Mouse (Mus musculus) neural tube, embryonic 14.5 days (tissue): ENCODE measurements around the gene Wbp4. TPM values are rescaled to one million over a fixed set of nuclear protein-coding genes. Genes with fewer than 3 reads are reported as not detected.

Experiments used
- ATAC-seq: fragments of 200-750 bp; cut with Nextera tagmentation; 2 replicates; pipeline ENCODE4 v1.8.0; 2017; ENCODE audit warnings: low read depth, mild to moderate bottlenecking, moderate TSS enrichment, moderate library complexity
- H3K27ac ChIP-seq: fragments of 300-500 bp; sonication (generic); 2 replicates; pipeline ENCODE4 v1.5.1; 2014; ENCODE audit warnings: low read depth, mild to moderate bottlenecking, control low read depth, low read length, moderate library complexity, mixed read lengths
- H3K27me3 ChIP-seq: fragments of 300-500 bp; sonication (generic); 2 replicates; pipeline ENCODE4 v1.6.1; 2014; ENCODE audit warnings: low read length; ENCODE audit not compliant: control insufficient read depth, insufficient read depth
- H3K36me3 ChIP-seq: fragments of 300-500 bp; sonication (generic); 2 replicates; pipeline ENCODE4 v1.6.1; 2014; ENCODE audit warnings: low read length, mixed read lengths; ENCODE audit not compliant: control insufficient read depth, insufficient read depth
- H3K4me1 ChIP-seq: fragments of 300-500 bp; sonication (generic); 2 replicates; pipeline ENCODE4 v1.6.1; 2014; ENCODE audit warnings: low read length; ENCODE audit not compliant: control insufficient read depth, insufficient read depth
- H3K4me2 ChIP-seq: fragments of 300-500 bp; sonication (generic); 2 replicates; pipeline ENCODE4 v1.6.1; 2014; ENCODE audit warnings: mild to moderate bottlenecking, low read depth, low read length, control low read depth
- H3K4me3 ChIP-seq: fragments of 300-500 bp; sonication (generic); 2 replicates; pipeline ENCODE4 v1.5.1; 2014; ENCODE audit warnings: low read depth, low read length, control low read depth, mixed read lengths
- H3K9ac ChIP-seq: fragments of 300-500 bp; sonication (generic); replicated peaks from 2 replicates; pipeline ENCODE4 v1.6.1; 2014; ENCODE audit warnings: low read depth, mild to moderate bottlenecking, control low read depth, low read length, mixed read lengths
- H3K9me3 ChIP-seq: fragments of 300-500 bp; sonication (generic); 2 replicates; pipeline ENCODE4 v1.6.1; 2016; ENCODE audit warnings: low read length; ENCODE audit not compliant: control insufficient read depth
- WGBS: fragments of 180-500 bp; shearing (Covaris S2); extraction: QIAGEN DNeasy Blood & Tissue Kit; methylation state at CpG from one replicate; pipeline ENCODE4 v1.1.7; 2014; 5-methylcytosine and 5-hydroxymethylcytosine counted together
- polyA plus RNA-seq: library from polyadenylated mRNA; unstranded; fragments of >200 nt; fragmentation: Nextera tagmentation; extraction: Ambion mirVana; gene quantifications from 2 replicates; pipeline ENCODE4 v1.2.1, GENCODE M21; 2014

Gene Wbp4
- polyA plus RNA-seq, 1 experiment from 2014 or later = 47.3 TPM

DNA sequence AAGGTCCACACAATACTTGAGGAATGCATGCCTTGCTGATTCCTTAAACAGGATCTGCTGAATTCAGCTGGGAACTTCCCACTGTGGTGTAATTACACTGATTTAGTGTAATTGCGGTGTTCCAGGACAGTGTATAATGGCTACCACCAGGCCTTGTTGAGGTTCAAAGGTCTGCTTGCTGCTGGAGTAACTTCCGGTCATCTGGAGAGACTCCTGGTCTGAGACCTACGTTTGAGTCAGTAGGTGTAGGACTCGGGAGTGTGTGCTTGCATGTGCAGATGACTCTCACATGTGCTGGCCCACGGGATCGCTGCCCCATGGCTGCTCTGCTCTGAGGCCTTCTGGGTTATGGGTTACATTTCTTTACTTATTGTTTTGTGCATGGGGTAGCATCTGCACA is 13.0 kb upstream of the Wbp4 start:
- Histone ChIP-seq H3K4me2 (no peak overlapping the region), H3K9me3 (no peaks in the 10 kb centered on the region), H3K9ac (no peak overlapping the region), H3K27ac (no peak overlapping the region), H3K27me3 (no peaks in the 10 kb centered on the region), H3K4me1 (no peaks in the 10 kb centered on the region), H3K4me3 (no peak overlapping the region), H3K36me3 (no peaks in the 10 kb centered on the region)
- 73% methylated on average over 6 of the region's 6 CpGs for WGBS
- no peak for ATAC-seq

DNA sequence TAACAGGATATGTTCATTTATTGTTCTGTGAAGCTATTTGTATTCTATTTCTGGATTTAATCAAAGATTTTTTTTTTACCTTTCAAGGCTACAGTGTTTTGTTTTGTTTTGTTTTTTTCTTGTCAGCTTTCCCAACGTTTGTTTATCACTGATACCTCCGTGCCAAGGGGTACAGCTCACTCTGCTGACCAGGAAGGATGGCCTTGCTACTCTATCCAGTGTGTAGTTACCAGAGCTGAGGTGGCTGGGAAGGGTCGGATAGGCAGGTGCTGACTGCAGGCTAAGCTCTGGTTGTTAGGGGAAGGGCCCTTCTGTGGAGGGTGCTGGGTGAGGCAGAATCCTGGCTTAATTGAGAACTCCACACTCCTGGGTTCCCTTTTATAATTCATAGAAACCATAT is 8.9 kb upstream of the Wbp4 start:
- 81% methylated on average over 3 of the region's 3 CpGs for WGBS
- H3K36me3 ChIP-seq = no peaks in the 10 kb centered on the region
- H3K9me3 ChIP-seq = no peaks in the 10 kb centered on the region
- no peak for ATAC-seq
- H3K27ac ChIP-seq = no peak overlapping the region
- 0 out of 2 replicates have a peak, but pooled peaks cover 2% of the 10 kb centered on the region for H3K4me1 ChIP-seq
- no peaks in the 10 kb centered on the region for H3K27me3 ChIP-seq
- H3K4me3 ChIP-seq = no peak overlapping the region
- no peak overlapping the region for H3K9ac ChIP-seq
- H3K4me2 ChIP-seq = no peak overlapping the region

- no peak overlapping the region for H3K4me3 ChIP-seq
- H3K27me3 ChIP-seq = no peaks in the 10 kb centered on the region
- WGBS = 78% methylated on average over 12 of the region's 12 CpGs
- no peak for ATAC-seq
- no peak overlapping the region for H3K4me2 ChIP-seq
- no peak overlapping the region for H3K27ac ChIP-seq
- H3K9me3 ChIP-seq = no peaks in the 10 kb centered on the region
- no peaks in the 10 kb centered on the region for H3K36me3 ChIP-seq
- 0 out of 2 replicates have a peak, but pooled peaks cover 2% of the 10 kb centered on the region for H3K4me1 ChIP-seq
- no peak overlapping the region for H3K9ac ChIP-seq
Observed at GRCm38 (mm10) chr14:79489150-79489549, 7.8 kb upstream of the Wbp4 start.

DNA sequence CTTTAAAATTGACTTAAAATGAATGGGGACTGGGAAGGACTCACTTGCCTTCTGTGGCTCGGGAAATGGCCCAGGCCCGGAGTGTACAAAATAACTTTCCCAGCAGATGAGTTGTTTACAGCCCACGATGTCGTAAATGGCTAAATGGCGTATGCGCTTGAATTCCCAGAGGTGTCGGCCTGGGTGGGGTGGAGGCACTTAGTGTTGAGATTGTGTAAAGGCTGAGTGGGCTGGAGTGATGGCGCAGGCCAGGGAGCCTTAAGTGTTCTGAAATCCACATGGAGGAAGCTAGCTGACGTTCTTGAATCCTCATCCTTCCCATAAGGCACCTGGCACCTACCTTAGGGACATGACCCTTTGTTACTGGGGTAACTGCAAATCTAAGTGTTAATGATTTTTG is 7.2 kb upstream of the Wbp4 start:
- WGBS = 35% methylated on average over 9 of the region's 9 CpGs
- ATAC-seq = 0 out of 2 replicates have a peak, but pooled peaks have one; percentile 19
- Histone ChIP-seq H3K27me3 (no peaks in the 10 kb centered on the region), H3K4me1 (peaks cover 3% of the 10 kb centered on the region; the same call in 1 of the 2 replicates), H3K9ac (no peak overlapping the region), H3K4me2 (no peak overlapping the region), H3K9me3 (no peaks in the 10 kb centered on the region), H3K36me3 (no peaks in the 10 kb centered on the region), H3K4me3 (no peak overlapping the region), H3K27ac (no peak overlapping the region)

DNA sequence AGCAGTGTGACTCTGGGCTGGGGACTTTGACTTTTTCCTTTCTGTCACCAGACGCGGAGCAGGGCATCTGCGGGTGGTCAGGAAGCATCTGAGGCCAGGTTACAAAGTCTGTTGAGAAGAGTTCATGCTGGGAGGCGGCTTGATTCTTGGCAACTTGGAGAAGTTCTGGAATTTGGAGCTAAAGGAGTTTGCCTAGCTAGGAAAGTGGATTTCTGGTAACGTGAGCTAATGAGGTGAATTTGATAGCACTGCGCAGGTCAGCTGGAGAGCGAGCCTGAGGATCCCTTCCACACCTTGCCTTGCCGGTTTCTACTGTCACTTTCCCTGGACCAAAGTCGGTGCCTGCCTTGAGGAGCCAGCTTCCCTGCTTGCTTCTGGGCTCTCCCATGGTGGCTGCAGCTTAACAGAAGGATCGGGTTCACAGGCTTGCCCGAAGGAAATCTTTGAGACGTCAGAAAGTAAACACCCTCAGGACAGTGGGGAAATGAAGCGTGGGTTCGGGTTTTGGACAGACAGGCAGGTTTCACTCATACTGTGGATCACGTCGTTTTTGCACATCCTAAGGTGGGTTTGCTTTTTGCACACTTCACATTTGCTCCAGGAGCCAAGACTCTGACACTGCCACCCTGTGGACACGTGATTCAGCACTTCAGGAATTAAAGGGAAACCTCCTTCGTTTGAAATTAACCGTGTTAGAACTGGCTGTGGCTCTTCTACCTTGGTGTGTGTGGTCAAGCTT is 5.8 kb upstream of the Wbp4 start:
- ATAC-seq = peak; percentile 33; the same call in 1 of the 2 replicates
- Histone ChIP-seq H3K27ac (no peak overlapping the region), H3K9ac (peak overlapping the region; percentile 25; the same call in 1 of the 2 replicates), H3K27me3 (no peaks in the 10 kb centered on the region), H3K4me1 (peaks cover 16% of the 10 kb centered on the region), H3K9me3 (no peaks in the 10 kb centered on the region), H3K36me3 (no peaks in the 10 kb centered on the region), H3K4me2 (peak overlapping the region; percentile 52), H3K4me3 (peak overlapping the region; percentile 32)
- 9% methylated on average over 19 of the region's 19 CpGs for WGBS

DNA sequence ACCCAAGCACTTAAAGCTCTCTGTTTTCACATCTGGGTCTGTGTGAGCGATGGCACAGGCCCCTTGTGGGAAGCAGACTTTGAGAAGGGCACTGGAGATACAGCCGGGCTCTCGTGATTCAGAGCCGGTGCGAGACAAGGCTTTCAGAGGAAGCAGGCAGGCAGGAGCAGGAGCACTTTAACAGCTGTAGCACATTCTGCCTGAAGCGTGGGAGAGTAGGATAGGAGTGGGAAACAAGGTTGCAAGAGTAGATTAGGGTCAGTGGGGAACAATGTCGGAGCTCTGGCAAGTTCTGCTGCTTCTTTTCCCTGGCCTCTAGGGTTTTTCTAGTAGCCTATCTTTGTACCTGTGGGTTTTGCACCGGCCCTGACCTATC is 5.3 kb upstream of the Wbp4 start:
- Histone ChIP-seq H3K27me3 (no peaks in the 10 kb centered on the region), H3K9ac (no peak overlapping the region), H3K4me3 (peak overlapping the region; percentile 32; the same call in 1 of the 2 replicates), H3K27ac (no peak overlapping the region), H3K9me3 (no peaks in the 10 kb centered on the region), H3K4me2 (peak overlapping the region; percentile 52; the same call in 1 of the 2 replicates), H3K4me1 (peaks cover 16% of the 10 kb centered on the region), H3K36me3 (no peaks in the 10 kb centered on the region)
- WGBS = 24% methylated on average over 8 of the region's 8 CpGs
- no peak for ATAC-seq

GRCm38 (mm10) chr14:79483611-79484120 is 2.3 kb upstream of the Wbp4 start:
- H3K4me1 ChIP-seq = peaks cover 25% of the 10 kb centered on the region
- H3K36me3 ChIP-seq = no peaks in the 10 kb centered on the region
- H3K4me3 ChIP-seq = no peak overlapping the region; the same call in 1 of the 2 replicates
- H3K27me3 ChIP-seq = no peaks in the 10 kb centered on the region; the same call in 1 of the 2 replicates
- H3K9me3 ChIP-seq = no peaks in the 10 kb centered on the region
- 80% methylated on average over 8 of the region's 8 CpGs for WGBS
- no peak overlapping the region for H3K4me2 ChIP-seq
- H3K9ac ChIP-seq = no peak overlapping the region
- ATAC-seq = no peak
- H3K27ac ChIP-seq = no peak overlapping the region

DNA sequence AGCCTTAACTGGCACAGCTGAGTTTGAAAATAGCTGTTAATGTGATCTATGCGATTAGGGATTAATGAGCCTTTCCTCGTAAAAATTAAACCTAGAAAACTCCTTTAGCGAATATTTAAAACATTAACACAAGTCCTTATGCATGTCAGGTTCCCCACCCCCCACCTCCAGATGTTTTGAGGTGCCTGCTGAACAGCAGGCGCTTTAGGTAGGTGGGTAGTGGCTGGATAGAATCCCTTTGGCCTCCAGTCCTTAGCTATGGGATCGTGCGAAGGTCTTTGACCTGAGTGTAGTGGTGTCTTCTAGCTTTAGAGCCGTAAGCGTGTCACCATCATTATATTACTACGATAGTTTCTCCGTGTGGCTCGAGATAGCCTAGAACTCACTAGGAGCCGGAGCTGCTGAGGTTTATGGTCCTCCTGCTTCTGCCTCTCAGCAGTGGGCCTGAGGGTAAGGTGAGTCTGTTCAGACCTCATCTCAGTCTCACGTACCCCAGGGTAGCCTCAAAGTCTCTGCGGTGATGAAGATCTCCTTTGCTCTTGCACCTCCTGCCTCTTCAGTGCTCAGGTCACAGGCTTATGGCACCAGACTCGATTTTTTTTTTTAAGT is 1.5 kb upstream of the Wbp4 start:
- H3K9me3 ChIP-seq = no peaks in the 10 kb centered on the region
- no peaks in the 10 kb centered on the region for H3K36me3 ChIP-seq
- H3K4me3 ChIP-seq = peak overlapping the region; percentile 93
- H3K27ac ChIP-seq = peak overlapping the region; percentile 99
- no peak for ATAC-seq
- H3K4me1 ChIP-seq = peaks cover 25% of the 10 kb centered on the region
- peak overlapping the region; percentile 68 for H3K4me2 ChIP-seq
- 20% methylated on average over 15 of the region's 15 CpGs for WGBS
- peak overlapping the region; percentile 61; the same call in 1 of the 2 replicates for H3K9ac ChIP-seq
- no peaks in the 10 kb centered on the region; the same call in 1 of the 2 replicates for H3K27me3 ChIP-seq

DNA sequence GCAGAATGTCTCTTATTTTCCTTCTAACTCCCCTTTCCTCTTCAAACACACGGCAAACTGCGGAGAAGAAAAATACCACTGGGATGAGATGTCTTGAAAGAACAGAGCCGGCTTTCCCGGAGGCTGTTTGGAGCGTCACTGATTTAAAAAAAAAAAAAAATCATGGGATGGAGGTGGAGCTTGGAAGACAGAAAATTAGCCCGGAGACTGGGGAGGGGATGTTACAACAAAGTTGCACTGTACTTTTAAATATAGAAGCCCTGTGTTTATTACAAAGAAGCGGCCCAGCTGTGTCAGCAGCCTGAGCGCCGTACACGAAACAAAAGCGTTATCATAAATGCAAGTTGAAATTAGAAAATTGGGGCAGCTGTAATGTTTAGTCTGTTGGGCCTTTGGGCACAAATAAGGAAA is 936 bp upstream of the Wbp4 start:
- ATAC-seq = no peak
- WGBS = under 1% methylated on average over 11 of the region's 11 CpGs

More for the DNA sequence above, 936 bp upstream of the Wbp4 start:
- H3K9me3 ChIP-seq = no peaks in the 10 kb centered on the region
- no peaks in the 10 kb centered on the region for H3K36me3 ChIP-seq
- H3K9ac ChIP-seq = peak overlapping the region; percentile 61
- H3K27ac ChIP-seq = peak overlapping the region; percentile 99
- peak overlapping the region; percentile 93 for H3K4me3 ChIP-seq
- peaks cover 25% of the 10 kb centered on the region for H3K4me1 ChIP-seq
- no peaks in the 10 kb centered on the region; the same call in 1 of the 2 replicates for H3K27me3 ChIP-seq
- peak overlapping the region; percentile 68 for H3K4me2 ChIP-seq
